Mouse (Mus musculus) thymus, postnatal 36 days (tissue): ENCODE data around the gene Adam1a.

Experiments
- DNase-seq, 2 experiments: peaks; one replicate each; pipeline ENCODE4 v3.0.0; 2022; ENCODE audit warnings: mixed read lengths in 2 of 2

The Adam1a gene

GRCm38 (mm10) chr5:121562436-121562835 is 17.2 kb upstream of the Adam1a start:
- no peak for DNase-seq

DNA sequence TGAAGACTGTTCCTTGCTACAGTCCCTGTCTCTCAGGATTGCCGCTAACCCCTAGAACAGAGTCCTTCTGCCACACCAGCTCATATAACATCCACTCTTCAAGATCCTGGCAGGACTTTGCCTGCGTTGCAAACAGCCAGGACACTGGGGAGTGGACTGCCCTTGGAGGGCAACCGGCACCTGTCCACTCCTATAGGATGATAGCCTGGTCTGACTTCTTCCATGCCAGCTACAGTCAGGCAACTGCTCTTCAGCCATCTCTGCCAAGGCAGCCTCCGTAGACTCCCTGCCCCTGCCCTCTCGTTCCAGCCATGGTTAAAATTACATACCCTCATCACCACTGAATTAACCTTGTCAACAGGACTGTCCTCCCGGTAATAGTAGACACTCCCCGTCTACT is 3.9 kb upstream of the Adam1a start:
- no peak for DNase-seq

- DNase-seq: no peak
Measured at GRCm38 (mm10) chr5:121547084-121547483, 1.8 kb upstream of the Adam1a start.

DNA sequence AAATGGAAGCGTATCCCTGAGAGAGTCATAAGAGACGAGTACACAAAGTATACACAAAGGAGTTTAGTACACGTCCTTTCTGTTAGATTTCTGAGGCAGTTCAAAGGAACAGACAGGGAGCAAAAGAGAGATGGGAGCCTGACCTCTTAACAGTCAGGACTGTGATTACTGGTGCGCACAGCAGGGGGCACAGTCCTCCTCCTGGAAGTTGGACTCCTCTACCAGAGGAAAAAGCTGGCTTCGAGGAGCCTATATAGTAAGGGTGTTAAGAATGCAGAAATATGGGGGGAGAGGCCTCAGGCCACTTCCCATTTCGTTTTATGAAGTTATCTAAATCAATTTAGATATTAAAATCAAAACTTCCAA is 1.2 kb upstream of the Adam1a start:
- peak; percentile 36 to 49 for DNase-seq

DNA sequence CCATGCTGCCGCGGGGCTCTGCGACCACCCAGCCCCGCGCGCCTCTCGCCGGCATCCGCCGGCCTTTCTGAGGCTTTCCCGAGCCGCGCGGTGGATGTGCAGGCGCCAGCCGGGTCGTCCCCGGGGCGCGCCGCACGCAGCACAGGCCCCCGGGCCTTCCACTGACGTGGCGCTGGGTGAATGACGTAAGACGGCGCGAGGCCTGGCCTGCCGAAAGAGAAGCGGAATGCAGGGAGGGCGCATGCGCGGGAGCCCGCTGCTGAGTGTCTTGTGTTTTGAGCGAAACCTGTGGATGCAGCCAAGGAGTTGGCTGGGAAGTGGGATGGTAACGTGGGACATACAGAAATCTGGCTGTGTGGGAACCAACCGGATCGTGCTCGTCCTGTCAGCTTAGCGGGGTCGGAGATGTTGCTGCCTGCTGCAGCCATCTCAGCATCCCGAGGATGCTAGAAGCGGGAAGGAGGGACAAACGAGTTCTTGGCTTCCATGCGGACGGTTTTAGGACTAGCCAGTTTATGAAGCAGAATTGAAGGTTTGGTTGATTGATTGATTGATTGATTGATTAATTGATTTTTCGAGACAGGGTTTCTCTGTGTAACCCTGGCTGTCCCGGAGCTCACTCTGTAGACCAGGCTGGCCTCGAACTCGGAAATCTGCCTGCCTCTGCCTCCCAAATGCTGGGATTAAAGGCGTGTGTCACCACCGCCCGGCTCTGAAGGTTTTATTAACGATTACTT is 679 bp upstream of the Adam1a start, which contains the start of gene Mapkapk5:
TSS of gene Mapkapk5 (minus strand) at position 113 of the 737 bp plus-strand sequence.
- peak; percentile 96 to 97 for DNase-seq

DNA sequence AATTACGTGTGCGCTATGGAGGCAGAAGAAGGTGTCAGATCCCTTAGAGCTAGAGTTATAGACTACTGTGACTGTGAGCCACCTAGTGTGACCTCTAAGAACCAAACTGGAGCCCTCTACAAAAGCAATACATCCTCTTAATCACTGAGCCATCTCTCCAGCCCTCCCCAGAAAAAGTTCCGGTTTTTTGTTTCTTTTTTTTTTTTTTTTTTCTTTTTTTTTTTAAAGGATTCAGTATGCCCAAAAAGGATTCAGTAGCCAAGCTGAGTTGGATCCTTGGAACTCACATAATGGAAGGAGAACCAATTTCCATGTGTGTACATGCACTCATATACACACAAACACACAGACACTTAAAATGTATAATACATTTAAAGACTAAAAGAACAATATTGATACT is 1.9 kb downstream of the Adam1a start:
- DNase-seq: no peak

DNA sequence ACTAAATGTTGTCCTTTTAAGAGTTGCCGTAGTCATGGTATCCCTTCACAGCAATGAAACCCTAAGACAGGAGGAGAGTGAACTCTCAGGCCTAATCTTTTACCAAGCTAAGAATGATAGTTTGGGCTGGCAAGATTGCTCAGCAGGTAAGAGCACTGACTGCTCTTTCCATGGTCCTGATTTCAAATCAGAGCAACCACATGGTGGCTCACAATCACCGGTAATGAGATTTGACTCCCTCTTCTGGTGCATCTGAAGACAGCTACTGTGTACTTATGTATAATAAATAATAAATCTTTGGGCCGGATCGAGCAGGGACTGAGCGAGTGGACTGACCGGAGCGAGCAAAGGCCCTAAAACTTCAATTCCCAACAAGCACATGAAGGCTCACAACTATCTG is 4.0 kb downstream of the Adam1a start:
- no peak for DNase-seq

DNA sequence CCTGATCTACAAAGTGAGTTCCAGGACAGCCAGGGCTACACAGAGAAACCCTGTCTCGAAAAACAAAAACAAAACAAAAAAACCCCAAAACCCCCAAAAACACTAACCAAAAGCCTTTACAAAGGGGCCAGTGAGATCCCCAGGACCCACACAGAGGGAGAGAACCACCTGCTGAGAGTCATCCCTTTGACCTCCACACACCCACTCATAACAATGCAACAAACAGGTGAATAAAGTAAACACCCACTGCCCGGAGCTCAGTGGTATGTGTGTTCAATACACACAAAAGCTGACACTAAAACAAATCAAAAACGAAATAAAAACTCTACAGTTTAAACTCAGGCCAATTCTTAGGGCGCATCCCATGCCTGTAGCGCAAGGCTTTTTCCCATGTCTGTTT is 5.2 kb downstream of the Adam1a start:
- DNase-seq: no peak

DNA sequence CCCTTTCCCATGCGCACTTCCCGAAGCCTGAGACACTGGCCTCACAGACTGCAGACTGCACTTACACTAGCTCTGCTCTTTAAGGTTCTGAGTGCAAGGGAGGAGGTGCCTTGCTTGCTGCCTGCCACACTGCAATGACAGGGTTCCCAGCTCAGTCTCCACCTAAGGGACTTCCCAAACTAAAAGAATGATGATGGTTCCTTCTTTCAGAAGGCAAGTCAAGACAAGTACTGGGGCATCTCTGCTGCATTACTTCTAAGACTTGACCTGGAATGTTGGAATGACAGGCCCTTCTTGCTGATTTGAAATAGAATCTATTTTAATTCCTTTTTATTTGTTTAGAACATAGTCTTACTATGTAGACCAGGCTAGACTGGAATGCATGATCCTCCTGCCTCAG is 7.7 kb downstream of the Adam1a start:
- no peak for DNase-seq

DNA sequence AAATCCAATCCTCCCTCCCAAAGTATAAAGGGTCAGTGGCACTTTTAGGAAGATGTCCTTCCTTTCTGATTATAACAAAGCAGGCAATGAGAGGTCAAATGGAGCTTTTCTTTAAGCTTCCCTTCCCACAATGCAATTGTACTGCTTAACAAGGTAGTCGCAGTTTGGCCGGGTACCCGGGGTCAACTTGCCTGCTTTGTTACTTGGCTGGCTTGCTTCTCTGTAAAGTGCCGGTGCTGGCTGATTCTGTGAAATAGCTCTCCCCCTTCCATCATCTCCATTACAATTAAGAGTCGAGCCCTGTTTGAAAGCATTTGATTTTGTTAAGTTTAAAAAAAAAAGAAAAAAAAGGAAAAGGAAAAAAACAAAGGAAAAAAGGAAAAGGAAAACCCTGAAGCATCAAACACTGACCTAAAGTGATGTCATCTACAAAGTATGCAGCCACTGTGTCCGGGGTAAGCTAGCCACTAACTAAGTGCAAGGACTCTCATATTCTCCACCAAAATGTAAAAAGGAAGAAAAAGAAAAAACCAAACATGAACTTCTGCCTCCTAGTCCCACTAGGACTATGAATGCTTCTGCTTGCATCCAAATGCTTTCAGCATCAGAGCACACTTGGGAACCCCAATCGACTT is 8.2 kb downstream of the Adam1a start:
- no peak for DNase-seq

- DNase-seq: no peak
Measured at GRCm38 (mm10) chr5:121535116-121535515, 10.2 kb downstream of the Adam1a start.

DNA sequence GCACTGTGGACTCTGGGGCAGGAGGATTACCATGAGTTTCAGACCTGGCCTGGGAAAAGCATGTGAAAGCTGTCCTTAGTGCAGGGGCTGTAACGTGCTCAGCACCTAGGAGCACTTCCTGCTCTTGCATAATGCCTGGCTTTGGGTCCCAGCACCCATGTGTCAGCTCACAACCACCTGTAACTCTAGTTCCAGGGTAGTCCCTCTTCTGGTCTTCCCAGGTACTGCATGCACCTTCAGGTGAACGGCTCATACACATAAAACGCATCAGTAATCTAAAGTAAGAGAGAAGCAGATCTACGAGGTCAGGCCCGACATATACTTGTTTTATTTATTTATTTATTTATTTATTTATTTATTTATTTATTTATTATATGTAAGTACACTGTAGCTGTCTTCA is 10.8 kb downstream of the Adam1a start:
- DNase-seq: peak; percentile 14

DNA sequence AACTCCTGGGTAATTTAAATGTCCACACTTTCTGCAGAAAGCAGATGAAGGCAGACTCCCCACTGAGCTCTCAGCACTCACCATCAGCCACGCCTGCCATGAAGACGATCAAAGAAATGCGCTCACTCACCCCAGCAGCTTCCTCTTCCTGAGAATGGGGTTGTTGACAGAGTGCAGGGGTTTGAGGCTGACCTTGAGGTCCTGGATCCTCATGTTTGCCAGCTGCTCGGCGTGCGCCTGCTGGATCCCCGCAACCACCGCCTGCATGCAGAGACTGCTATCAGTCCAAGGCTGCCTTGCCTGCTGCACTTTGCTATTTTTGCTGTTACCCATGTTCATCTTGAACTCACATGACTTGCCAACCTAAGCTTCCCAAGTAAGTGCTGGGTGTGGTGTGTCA is 18.3 kb downstream of the Adam1a start:
- no peak for DNase-seq

- no peak for DNase-seq
Measured at GRCm38 (mm10) chr5:121526526-121526925, 18.8 kb downstream of the Adam1a start.

- no peak for DNase-seq
Measured at GRCm38 (mm10) chr5:121525774-121526450, 19.4 kb downstream of the Adam1a start.

DNA sequence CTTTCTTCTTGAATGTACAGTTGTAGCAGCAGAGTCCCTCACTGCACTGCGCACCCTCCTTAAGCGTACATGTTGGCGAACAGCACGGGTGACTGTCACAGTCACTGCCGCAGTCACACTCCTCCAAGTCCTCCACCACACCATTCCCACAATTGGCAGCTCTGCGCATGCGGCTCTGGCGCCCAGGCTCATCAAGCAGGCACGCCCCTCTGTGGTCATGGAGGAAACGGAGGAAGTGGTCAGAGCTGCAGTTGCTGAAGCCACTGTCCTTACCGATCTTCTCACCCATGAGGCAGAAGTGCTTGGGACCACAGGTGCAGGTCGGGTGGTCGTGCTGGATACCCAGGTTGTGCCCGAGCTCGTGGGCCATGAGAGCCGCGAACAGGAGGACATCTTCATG is 25.5 kb downstream of the Adam1a start:
- peak in 1 of 2 experiments; percentile 22 for DNase-seq

DNA sequence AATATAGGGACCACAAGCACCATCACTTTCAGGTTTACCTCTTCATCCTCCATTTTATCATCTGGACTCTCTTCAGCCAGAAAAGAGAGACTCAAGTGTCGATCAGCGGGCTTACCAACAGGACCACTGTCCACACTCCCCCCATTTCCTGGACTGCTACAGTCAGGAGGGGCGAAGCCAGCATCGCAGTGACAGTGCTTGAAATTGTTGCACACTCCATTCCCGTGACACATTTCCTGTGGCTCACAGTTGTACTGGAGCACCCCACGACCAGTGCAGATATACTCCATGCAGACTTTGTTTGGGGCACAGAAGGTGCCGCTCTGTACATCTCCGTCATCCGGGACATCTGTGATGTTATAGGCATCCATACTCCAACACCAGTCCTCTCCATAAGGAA is 26.3 kb downstream of the Adam1a start:
- no peak for DNase-seq

DNA sequence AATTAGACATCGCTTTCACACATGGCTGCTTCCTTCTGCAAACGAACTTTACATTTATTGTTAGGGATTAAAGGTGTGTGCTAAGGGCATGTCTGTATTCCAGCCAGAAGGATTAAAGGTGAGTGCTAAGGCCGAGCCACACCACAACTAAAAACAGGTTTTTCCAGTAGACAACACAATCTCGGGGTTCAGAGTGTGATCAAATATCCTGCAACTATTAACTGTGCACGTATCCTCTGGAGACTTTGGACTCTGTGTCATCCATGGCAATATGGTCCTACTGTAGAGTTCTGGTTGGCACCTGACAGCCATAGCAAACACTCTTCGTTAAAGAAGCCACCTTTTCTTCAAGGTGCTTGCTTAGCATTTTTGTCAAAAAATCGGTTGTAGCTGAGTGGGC is 35.3 kb downstream of the Adam1a start:
- DNase-seq: no peak

GRCm38 (mm10) chr5:121506846-121507245 is 38.4 kb downstream of the Adam1a start:
- no peak for DNase-seq

DNA sequence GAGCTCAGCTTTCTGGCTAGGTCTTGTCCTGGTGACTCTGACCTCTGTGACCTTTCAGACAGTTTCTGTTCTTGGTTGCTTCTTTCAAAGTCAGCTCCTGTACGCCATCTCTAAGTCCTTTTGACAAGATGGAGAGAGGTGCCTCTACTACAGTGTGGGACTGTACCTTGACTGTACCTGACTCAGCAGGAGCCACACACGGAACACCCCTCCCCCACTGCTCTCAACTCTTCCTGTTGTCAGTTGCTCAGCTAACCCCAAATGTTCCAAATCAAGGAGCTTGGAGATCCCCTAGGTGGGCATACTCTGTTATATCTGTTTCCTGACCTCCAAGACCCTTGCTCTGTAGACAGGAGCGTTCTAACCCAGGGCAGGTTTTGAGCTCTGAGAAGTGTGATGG is 42.1 kb downstream of the Adam1a start, which contains the start of gene Adam1b:
TSS of gene Adam1b (minus strand) at position 205 of the 400 bp plus-strand sequence.
- DNase-seq: peak in 1 of 2 experiments; percentile 31

GRCm38 (mm10) chr5:121501424-121501996 is 43.8 kb downstream of the Adam1a start:
- DNase-seq: peak; percentile 13 to 26

DNA sequence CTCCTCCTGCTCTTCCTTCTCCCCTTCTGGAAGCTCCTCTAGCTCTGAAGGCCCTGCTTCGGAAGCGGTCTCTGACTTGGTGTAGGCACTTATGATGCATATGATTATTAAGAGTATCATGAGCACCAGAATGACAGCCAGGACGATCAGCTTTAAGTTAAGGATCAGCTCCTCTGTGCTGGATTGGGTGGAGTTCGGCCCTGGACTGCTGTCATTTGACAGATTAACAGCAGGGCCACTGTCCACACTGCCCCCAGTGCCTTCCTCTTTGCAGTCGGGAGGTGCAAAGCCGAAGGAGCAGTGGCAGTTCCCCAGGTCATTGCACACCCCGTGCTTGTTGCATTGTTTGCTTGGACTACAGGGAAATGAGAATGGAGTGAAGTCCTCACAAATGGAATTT is 44.6 kb downstream of the Adam1a start:
- DNase-seq: no peak

GRCm38 (mm10) chr5:121493305-121493704 is 52.0 kb downstream of the Adam1a start:
- no peak for DNase-seq

GRCm38 (mm10) chr5:121484801-121485200 is 60.5 kb downstream of the Adam1a start:
- no peak for DNase-seq
